Mouse (Mus musculus): Measurements from ENCODE around the gene Ddi2.

GRCm38 (mm10) chr4:141713598-141714142, 9.5 kb downstream of the Ddi2 start:
- TF ChIP-seq POLR2A (IDR thresholded peaks at IDR 0.05; ENCODE audit: insufficient read depth, low read depth, low read length) (no peak), CTCF (IDR thresholded peaks at IDR 0.05) (no peak), EP300 (IDR thresholded peaks at IDR 0.05; ENCODE audit: insufficient read depth, low read depth, low read length) (no peak)
